Mouse (Mus musculus) heart, postnatal 0 days (tissue): ENCODE measurements around the gene Hexim1. TPM values are rescaled to one million over a fixed set of nuclear protein-coding genes. Genes with fewer than 3 reads are reported as not detected.

Source experiments
- ATAC-seq: fragments of 200-750 bp; cut with Nextera tagmentation; 2 replicates; pipeline ENCODE4 v1.8.0; 2017; ENCODE audit warnings: low read depth, moderate number of reproducible peaks, moderate library complexity; ENCODE audit not compliant: insufficient read depth
- DNase-seq: peaks from one replicate; pipeline ENCODE4 v3.0.0-alpha.2; 2016; ENCODE audit warnings: low spot score
- H3K27ac ChIP-seq: fragments of 300-500 bp; sonication (generic); 2 replicates; pipeline ENCODE4 v1.5.1; 2014; ENCODE audit warnings: low read depth, mild to moderate bottlenecking
- H3K27me3 ChIP-seq: fragments of 300-500 bp; sonication (generic); 2 replicates; pipeline ENCODE4 v1.6.1; 2014; ENCODE audit warnings: low read length, mixed read lengths; ENCODE audit not compliant: control insufficient read depth, insufficient read depth
- H3K36me3 ChIP-seq: fragments of 300-500 bp; sonication (generic); replicated peaks from 2 replicates; pipeline ENCODE4 v1.6.1; 2014; ENCODE audit warnings: low read length, mixed read lengths; ENCODE audit not compliant: control insufficient read depth, insufficient read depth
- H3K4me1 ChIP-seq: fragments of 300-500 bp; sonication (generic); 2 replicates; pipeline ENCODE4 v1.6.1; 2014; ENCODE audit warnings: antibody characterized with exemption; ENCODE audit not compliant: control insufficient read depth, insufficient read depth
- H3K4me2 ChIP-seq: fragments of 300-500 bp; sonication (generic); 2 replicates; pipeline ENCODE4 v1.6.1; 2014; ENCODE audit warnings: low read depth, mild to moderate bottlenecking, low read length, moderate library complexity
- H3K4me3 ChIP-seq: fragments of 300-500 bp; sonication (generic); 2 replicates; pipeline ENCODE4 v1.5.1; 2014; ENCODE audit warnings: low read depth, low read length
- H3K9ac ChIP-seq: fragments of 300-500 bp; sonication (generic); replicated peaks from 2 replicates; pipeline ENCODE4 v1.6.1; 2014; ENCODE audit warnings: low read depth, low read length, mixed read lengths
- H3K9me3 ChIP-seq: fragments of 300-500 bp; sonication (generic); replicated peaks from 2 replicates; pipeline ENCODE4 v1.6.1; 2016; ENCODE audit warnings: low read length; ENCODE audit not compliant: control insufficient read depth
- CTCF ChIP-seq: IDR thresholded peaks from 2 replicates; pipeline ENCODE4 v1.5.1; 2016; ENCODE audit warnings: antibody characterized with exemption, control low read depth, low read depth
- EP300 ChIP-seq: IDR thresholded peaks from 2 replicates; pipeline ENCODE4 v1.6.1; 2016; ENCODE audit warnings: antibody characterized with exemption, low read depth
- WGBS: fragments of 180-500 bp; shearing (Covaris S2); extraction: QIAGEN DNeasy Blood & Tissue Kit; methylation state at CpG from one replicate; pipeline ENCODE4 v1.1.7; 2014; 5-methylcytosine and 5-hydroxymethylcytosine counted together
- polyA plus RNA-seq: library from polyadenylated mRNA; unstranded; fragments of >200 nt; fragmentation: Nextera tagmentation; extraction: Ambion mirVana; gene quantifications from 2 replicates; pipeline ENCODE4 v1.2.1, GENCODE M21; 2015
- total RNA-seq: library from RNA; depleted of rRNA; stranded (reverse); fragments of >200 nt; gene quantifications from 2 replicates; pipeline ENCODE4 v1.2.3, GENCODE M21; 2014; ENCODE audit warnings: low replicate concordance

The Hexim1 gene
- total and polyA plus RNA-seq, 2 experiments from 2014 or later = 3.2 to 11.0 TPM

- TF ChIP-seq CTCF = peak; percentile 18; the same call in 1 of the 2 replicates
- TF ChIP-seq EP300 = no peak
- Histone ChIP-seq H3K9me3 (no peaks in the 10 kb centered on the region), H3K4me1 (peaks cover 6% of the 10 kb centered on the region), H3K9ac (no peak overlapping the region), H3K27me3 (no peaks in the 10 kb centered on the region), H3K4me3 (no peak overlapping the region), H3K27ac (no peak overlapping the region), H3K4me2 (no peak overlapping the region), H3K36me3 (no peaks in the 10 kb centered on the region)
- 36% methylated on average over 5 of the region's 5 CpGs for WGBS
- DNase-seq (no peak), ATAC-seq (no peak)
These were observed 3.6 kb downstream of the Hexim1 start for GRCm38 (mm10) chr11:103119609-103120008.

DNA sequence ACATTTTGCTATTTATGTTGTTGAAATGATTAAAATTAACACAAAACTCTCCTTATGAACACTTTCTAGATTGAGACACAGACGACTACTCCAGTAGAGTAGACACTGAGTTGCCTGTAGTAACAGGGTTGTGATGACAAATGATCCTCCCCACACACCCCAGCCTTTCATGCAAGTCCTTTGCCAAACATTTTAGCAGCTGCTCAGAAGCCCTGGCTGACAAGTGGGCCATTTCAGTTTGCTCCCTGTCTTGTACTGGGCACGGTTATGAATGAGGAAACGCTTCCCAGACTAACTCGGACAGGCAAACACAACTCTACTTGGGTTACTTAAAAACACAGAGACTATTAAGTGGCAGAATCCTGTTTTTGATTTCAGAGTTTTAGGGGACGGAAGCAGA, 4.3 kb downstream of the Hexim1 start:
- H3K4me3 ChIP-seq = no peak overlapping the region
- TF ChIP-seq EP300 = no peak
- no peak for TF ChIP-seq CTCF
- 43% methylated on average over 5 of the region's 5 CpGs for WGBS
- H3K4me1 ChIP-seq = peaks cover 5% of the 10 kb centered on the region; the same call in 1 of the 2 replicates
- H3K27me3 ChIP-seq = no peaks in the 10 kb centered on the region
- no peak for DNase-seq
- 0 out of 2 replicates have a peak overlapping the region, but pooled peaks have one; percentile 30 for H3K27ac ChIP-seq
- no peak overlapping the region for H3K4me2 ChIP-seq
- ATAC-seq = no peak
- H3K9me3 ChIP-seq = no peaks in the 10 kb centered on the region
- H3K36me3 ChIP-seq = no peaks in the 10 kb centered on the region
- H3K9ac ChIP-seq = no peak overlapping the region

DNA sequence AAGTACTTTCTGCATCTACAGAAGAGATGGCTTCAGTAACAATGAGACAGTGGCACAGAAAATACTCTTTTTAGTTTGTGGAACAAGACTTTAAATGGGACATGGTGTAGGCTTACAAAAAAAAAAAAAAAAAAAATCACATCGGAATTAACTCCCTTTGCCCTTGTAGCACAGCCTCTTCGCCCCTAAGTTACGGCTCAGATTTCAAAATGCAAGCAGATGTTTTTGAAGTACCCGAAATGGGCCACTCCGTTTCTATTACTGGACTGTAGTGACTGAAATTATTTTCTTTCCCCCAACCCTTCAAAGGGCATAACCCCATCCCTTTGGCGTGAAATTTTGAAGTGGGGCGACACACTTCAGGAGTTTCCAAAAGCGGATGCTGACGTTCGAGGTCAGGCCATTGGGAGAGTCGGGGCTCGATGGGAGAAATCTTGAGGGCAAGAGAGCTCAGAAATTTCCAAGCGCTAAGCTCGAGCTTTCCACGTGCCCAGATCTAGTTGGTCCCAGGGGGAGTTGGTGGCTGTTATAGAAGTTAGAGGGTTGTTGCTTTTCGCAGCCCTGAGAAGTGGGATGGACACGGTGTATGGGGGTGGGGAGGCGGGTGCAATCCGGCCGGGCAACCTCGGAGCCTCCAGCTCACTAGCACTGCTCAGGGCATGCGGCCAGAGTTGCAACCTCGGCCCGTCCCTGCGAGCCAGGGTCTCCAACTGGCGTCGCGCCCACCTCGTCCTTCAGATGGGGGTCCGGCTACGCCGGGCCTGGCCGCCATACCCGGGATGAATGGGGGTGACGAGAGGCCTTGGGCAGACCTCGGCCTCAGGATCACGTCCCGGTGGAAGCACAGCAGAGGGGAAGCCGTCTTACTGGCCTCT, 15.9 kb downstream of the Hexim1 start, which contains the start of gene Hexim2:
Hexim2 (plus strand) TSS at position 729 of the 875 bp plus-strand sequence.
- under 1% methylated on average over 39 of the region's 39 CpGs for WGBS
- no peaks in the 10 kb centered on the region for H3K9me3 ChIP-seq
- peak within 1 kb of the TSS; percentile 92 for H3K4me2 ChIP-seq
- H3K27me3 ChIP-seq = no peaks in the 10 kb centered on the region
- peak within 1 kb of the TSS; percentile 100 for H3K9ac ChIP-seq
- ATAC-seq = peak; percentile 47
- TF ChIP-seq CTCF = no peak
- TF ChIP-seq EP300 = no peak
- H3K36me3 ChIP-seq = no peaks in the 10 kb centered on the region; the same call in 1 of the 2 replicates
- DNase-seq = peak; percentile 58
- H3K4me1 ChIP-seq = peaks cover 17% of the 10 kb centered on the region; the same call in 1 of the 2 replicates
- peak within 1 kb of the TSS; percentile 100 for H3K4me3 ChIP-seq
- H3K27ac ChIP-seq = peak within 1 kb of the TSS; percentile 100

- ATAC-seq (peak; percentile 93), DNase-seq (peak; percentile 99)
- Histone ChIP-seq H3K9ac (peak overlapping the region; percentile 100), H3K27me3 (no peaks in the 10 kb centered on the region), H3K4me1 (peaks cover 17% of the 10 kb centered on the region; the same call in 1 of the 2 replicates), H3K36me3 (no peaks in the 10 kb centered on the region; the same call in 1 of the 2 replicates), H3K27ac (peak overlapping the region; percentile 100), H3K9me3 (no peaks in the 10 kb centered on the region), H3K4me2 (peak overlapping the region; percentile 92), H3K4me3 (peak overlapping the region; percentile 100)
- under 1% methylated on average over 38 of the region's 58 CpGs for WGBS
- TF ChIP-seq CTCF = no peak
- TF ChIP-seq EP300 = peak; percentile 85
These were observed 16.8 kb downstream of the Hexim1 start for GRCm38 (mm10) chr11:103132576-103133455.
